Mouse (Mus musculus) lung, adult 2 months (tissue): ENCODE measurements around the gene Carmil1.

Experiments used
- CTCF ChIP-seq: fragments of 200-500 bp; IDR thresholded peaks from 2 replicates; pipeline ENCODE4 v1.5.1; 2011; ENCODE audit warnings: mild to moderate bottlenecking, low read length, control low read depth; ENCODE audit not compliant: insufficient read depth
- POLR2A ChIP-seq: fragments of 200-500 bp; IDR thresholded peaks from 2 replicates; pipeline ENCODE4 v1.6.1; 2011; ENCODE audit warnings: low read depth, mild to moderate bottlenecking, control low read depth, low read length, borderline replicate concordance; ENCODE audit errors: extremely low read depth

DNA sequence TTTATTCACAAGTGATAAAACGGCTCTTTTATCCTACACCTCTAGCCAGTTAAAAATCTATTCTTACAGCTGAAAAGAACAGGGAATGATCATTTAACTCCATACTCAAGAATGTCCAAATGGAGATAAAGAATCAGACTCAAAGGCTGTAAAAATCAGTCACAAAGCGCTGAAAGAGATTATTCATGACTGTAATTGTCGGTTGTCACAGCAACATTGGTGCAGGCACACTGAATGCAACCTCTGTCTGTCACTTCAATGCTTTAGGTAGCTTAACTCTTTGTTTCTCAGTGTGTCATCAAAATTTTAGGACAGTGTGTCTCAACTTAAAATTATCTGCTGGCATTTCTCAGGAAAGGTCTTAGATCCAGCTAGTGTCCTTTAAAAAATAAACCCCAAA, 235.3 kb downstream of the Carmil1 start:
- TF ChIP-seq CTCF, result no peak
- no peak for TF ChIP-seq POLR2A
